Mouse (Mus musculus) brain, embryonic 14.5 days (tissue): ENCODE measurements around the gene Tango2.

Experiments used
- CTCF ChIP-seq: fragments of 200-500 bp; IDR thresholded peaks from 2 replicates; pipeline ENCODE4 v1.5.1; 2012; ENCODE audit warnings: inconsistent platforms, mild to moderate bottlenecking, moderate library complexity, borderline replicate concordance; ENCODE audit not compliant: insufficient read depth, insufficient read length; ENCODE audit errors: extremely low read depth
- POLR2A ChIP-seq: fragments of 200-500 bp; IDR thresholded peaks from 2 replicates; pipeline ENCODE4 v1.6.1; 2012; ENCODE audit warnings: mild to moderate bottlenecking, inconsistent platforms, borderline replicate concordance; ENCODE audit not compliant: poor library complexity, insufficient read depth, insufficient read length, severe bottlenecking; ENCODE audit errors: extremely low read depth

DNA sequence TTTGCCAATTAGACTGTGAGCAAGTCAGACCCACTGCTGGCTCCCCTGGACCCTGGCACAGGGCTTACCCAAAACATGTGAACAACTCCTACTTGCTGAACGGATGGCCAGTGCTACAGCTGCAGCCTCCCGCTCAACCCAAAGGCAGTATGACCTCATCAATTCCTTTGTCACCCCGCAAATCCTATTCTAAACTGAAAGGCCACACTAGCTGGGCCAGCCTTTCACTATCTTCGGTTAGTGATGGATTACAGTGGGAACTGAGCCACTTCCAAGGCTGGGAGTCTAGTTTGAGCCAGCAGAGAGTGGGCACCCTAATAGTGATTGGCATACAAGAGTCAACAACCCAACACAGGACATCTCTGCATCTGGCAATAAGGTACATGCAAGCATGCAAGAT lies 59.7 kb downstream of the Tango2 start:
- TF ChIP-seq CTCF, result no peak
- no peak for TF ChIP-seq POLR2A
